Mouse (Mus musculus): ENCODE measurements around the gene Ssbp3. TPM values are rescaled to one million over a fixed set of nuclear protein-coding genes. Genes with fewer than 3 reads are reported as not detected.

Ssbp3 gene
- total and polyA plus RNA-seq, 2 experiments from 2014 or later, result 108 to 155 TPM

DNA sequence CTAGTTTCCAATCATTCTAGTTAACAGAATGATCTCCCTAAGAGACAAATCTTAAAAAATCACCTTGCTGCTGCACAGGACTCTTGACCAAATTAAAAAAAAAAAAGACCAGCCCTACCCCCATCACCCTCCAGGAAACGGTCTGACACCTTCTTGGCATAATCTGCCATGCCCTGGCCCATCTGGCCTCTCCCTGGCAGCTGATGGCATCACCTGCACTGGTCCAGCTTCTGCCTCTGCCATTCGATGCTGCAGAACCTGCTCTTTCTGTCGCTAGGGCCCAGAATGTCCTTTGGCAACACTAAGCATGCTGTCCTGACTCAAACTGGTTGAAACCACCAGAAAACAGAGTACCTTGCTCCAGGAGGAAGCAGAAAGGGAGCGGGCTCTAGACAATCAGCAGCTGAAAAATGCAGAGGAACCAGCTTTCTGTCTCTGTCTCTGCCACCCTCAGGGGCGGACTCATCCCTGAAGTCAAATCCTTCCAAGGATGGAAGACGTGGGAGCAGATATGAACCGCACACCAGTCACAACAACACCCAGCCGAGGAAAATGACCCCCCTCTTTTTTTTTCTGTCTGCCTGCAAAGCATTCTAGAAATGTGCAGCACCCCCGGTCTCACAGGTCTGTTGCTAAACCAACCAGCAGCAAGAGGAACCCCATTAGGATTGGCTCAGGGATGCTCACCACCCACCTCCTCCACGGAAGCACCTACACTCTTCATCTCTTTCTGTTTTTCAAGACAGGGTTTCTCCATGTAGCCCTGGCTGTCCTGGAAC is 24.0 kb upstream of the Ssbp3 start:
- H3K27me3 ChIP-seq (ENCODE audit: insufficient read depth, low read length), result no peaks in the 10 kb centered on the region
- no peak overlapping the region for H3K4me3 ChIP-seq (ENCODE audit: low read length)
- DNase-seq (ENCODE audit: low spot score), result peak; percentile 45
- no peak overlapping the region for H3K4me2 ChIP-seq (ENCODE audit: low read depth, low read length)
- ATAC-seq, result peak; percentile 53
- no peak for TF ChIP-seq CTCF (IDR thresholded peaks at IDR 0.05; ENCODE audit: low read depth)
- WGBS, result 64% methylated on average over 10 of the region's 10 CpGs
- peak overlapping the region; percentile 41 for H3K27ac ChIP-seq
- H3K4me1 ChIP-seq (ENCODE audit: insufficient read depth, low read length), result no peaks in the 10 kb centered on the region
- H3K9me3 ChIP-seq (ENCODE audit: low read length), result no peaks in the 10 kb centered on the region
- no peak overlapping the region for H3K9ac ChIP-seq (replicated peaks; ENCODE audit: low read length)
- H3K36me3 ChIP-seq (ENCODE audit: insufficient read depth, low read length), result no peaks in the 10 kb centered on the region

DNA sequence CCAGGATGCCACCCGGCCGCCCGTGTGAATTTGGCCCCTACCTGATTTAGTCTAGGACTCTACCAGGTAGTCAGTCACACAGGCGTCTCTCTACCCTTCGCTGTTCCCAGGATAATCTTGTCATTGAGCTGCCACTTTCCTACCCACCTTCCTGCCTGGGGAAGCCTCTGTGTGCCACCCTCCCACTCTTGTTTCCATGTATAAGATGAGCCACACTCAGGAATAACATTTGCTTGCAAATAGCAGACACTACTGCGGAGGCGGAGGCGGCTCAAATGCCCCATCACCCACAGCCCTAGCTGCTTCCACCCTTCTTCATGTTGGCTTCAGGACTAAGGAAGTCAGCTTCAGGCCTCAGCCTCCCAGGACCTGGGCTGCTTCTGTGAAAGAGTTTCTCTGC is 14.4 kb upstream of the Ssbp3 start:
- Histone ChIP-seq H3K9me3 (ENCODE audit: low read length) (no peaks in the 10 kb centered on the region), H3K27me3 (ENCODE audit: insufficient read depth, low read length) (no peaks in the 10 kb centered on the region), H3K27ac (no peak overlapping the region), H3K4me2 (ENCODE audit: low read depth, low read length) (no peak overlapping the region), H3K36me3 (ENCODE audit: insufficient read depth, low read length) (no peaks in the 10 kb centered on the region), H3K9ac (replicated peaks; ENCODE audit: low read length) (no peak overlapping the region), H3K4me3 (ENCODE audit: low read length) (no peak overlapping the region), H3K4me1 (ENCODE audit: insufficient read depth, low read length) (0 out of 2 replicates have a peak, but pooled peaks cover 4% of the 10 kb centered on the region)
- TF ChIP-seq CTCF (IDR thresholded peaks at IDR 0.05; ENCODE audit: low read depth), result no peak
- WGBS, result 84% methylated on average over 8 of the region's 8 CpGs
- ATAC-seq, result no peak
- no peak for DNase-seq (ENCODE audit: low spot score)

DNA sequence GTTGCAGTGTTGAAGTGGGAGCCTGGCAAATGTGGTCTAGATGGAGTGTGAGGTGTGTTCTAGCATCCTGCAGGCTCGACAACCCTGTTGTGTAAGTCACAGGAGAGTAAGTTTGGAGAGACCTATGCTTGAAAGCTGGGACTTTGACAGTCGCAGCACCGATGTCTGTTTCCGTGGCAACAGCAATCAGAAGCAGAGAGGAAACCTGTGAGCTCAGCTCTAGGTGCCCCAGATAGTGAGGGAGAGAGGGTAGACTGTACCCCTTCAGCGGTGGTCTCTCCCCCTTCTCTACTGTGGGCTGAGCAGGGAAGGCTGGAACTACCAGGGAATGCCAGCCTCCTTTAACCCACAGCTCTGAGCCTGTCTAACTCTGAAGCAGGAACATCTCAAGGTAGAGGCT is 11.6 kb upstream of the Ssbp3 start:
- Histone ChIP-seq H3K9me3 (ENCODE audit: low read length) (no peaks in the 10 kb centered on the region), H3K36me3 (ENCODE audit: insufficient read depth, low read length) (no peaks in the 10 kb centered on the region), H3K27ac (no peak overlapping the region), H3K9ac (replicated peaks; ENCODE audit: low read length) (no peak overlapping the region), H3K4me3 (ENCODE audit: low read length) (no peak overlapping the region), H3K27me3 (ENCODE audit: insufficient read depth, low read length) (no peaks in the 10 kb centered on the region), H3K4me2 (ENCODE audit: low read depth, low read length) (no peak overlapping the region), H3K4me1 (ENCODE audit: insufficient read depth, low read length) (0 out of 2 replicates have a peak, but pooled peaks cover 4% of the 10 kb centered on the region)
- ATAC-seq (peak; percentile 64; the same call in 1 of the 2 replicates), DNase-seq (ENCODE audit: low spot score) (peak; percentile 58)
- no peak for TF ChIP-seq CTCF (IDR thresholded peaks at IDR 0.05; ENCODE audit: low read depth)
- 37% methylated on average over 5 of the region's 5 CpGs for WGBS

DNA sequence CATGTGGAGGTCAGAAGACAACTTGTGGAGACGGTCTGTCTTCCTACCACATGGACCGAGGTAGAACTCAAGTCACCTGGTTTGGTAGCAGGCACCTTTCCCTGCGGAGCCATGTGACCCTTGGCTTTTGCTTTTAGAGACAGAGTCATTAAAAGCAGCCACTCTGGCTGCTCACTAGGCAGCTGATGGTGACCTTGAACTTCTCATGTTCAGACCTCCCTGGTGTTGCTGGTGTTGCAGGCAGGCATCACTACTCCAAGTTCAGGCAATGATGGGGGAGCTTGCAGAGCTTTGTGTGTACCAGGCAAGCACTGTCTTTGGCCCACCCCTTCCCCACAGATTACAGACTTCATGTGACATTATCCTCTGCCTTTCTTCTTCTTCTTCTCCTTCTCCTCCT is 11.0 kb upstream of the Ssbp3 start:
- H3K27me3 ChIP-seq (ENCODE audit: insufficient read depth, low read length), result no peaks in the 10 kb centered on the region
- DNase-seq (ENCODE audit: low spot score) (no peak), ATAC-seq (no peak)
- 0 out of 2 replicates have a peak, but pooled peaks cover 4% of the 10 kb centered on the region for H3K4me1 ChIP-seq (ENCODE audit: insufficient read depth, low read length)
- H3K9me3 ChIP-seq (ENCODE audit: low read length), result no peaks in the 10 kb centered on the region
- no peak for TF ChIP-seq CTCF (IDR thresholded peaks at IDR 0.05; ENCODE audit: low read depth)
- WGBS, result 89% methylated on average over 3 of the region's 3 CpGs
- H3K9ac ChIP-seq (replicated peaks; ENCODE audit: low read length), result no peak overlapping the region
- no peak overlapping the region for H3K4me2 ChIP-seq (ENCODE audit: low read depth, low read length)
- no peak overlapping the region for H3K4me3 ChIP-seq (ENCODE audit: low read length)
- no peak overlapping the region for H3K27ac ChIP-seq
- no peaks in the 10 kb centered on the region for H3K36me3 ChIP-seq (ENCODE audit: insufficient read depth, low read length)

DNA sequence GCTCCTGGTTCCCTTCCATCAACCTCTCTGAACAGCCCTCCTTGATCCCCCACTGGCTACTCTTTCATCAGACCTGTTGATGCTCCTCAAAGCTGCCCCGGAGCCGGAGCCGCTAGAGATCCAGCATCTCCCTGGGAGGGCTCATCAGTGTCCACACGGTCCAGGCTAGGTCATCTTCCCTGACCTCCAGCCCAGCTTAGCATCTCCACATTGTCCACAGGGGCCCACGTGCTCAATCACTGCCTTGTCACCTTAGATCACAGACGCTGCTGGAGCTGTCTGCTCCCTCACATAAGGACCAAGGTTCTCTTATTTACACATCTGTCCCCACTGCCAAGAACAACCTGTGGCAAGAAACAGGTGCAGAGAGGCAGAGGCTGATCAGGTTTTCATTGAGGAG is 9.8 kb upstream of the Ssbp3 start:
- TF ChIP-seq CTCF (IDR thresholded peaks at IDR 0.05; ENCODE audit: low read depth), result no peak
- Histone ChIP-seq H3K27me3 (ENCODE audit: insufficient read depth, low read length) (no peaks in the 10 kb centered on the region), H3K4me1 (ENCODE audit: insufficient read depth, low read length) (0 out of 2 replicates have a peak, but pooled peaks cover 4% of the 10 kb centered on the region), H3K4me2 (ENCODE audit: low read depth, low read length) (no peak overlapping the region), H3K27ac (no peak overlapping the region), H3K9ac (replicated peaks; ENCODE audit: low read length) (no peak overlapping the region), H3K36me3 (ENCODE audit: insufficient read depth, low read length) (no peaks in the 10 kb centered on the region), H3K9me3 (ENCODE audit: low read length) (no peaks in the 10 kb centered on the region), H3K4me3 (ENCODE audit: low read length) (no peak overlapping the region)
- ATAC-seq, result no peak
- DNase-seq (ENCODE audit: low spot score), result no peak
- 17% methylated on average over 6 of the region's 6 CpGs for WGBS

DNA sequence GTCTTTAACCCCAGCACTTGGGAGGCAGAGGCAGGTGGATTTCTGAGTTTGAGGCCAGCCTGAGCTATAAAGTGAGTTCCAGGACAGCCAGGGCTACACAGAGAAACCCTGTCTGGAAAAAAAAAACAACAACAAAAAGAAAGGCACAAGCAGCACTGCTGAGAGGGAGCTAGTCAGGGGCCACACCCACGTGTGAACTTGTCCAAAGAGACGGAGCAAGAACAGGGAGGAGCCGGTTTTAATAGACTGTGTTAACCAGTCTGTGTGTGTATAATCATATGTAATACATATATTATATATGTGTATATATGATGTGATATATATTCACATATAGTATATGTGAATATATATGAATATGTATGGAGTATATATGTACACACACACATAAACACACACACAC is 8.9 kb upstream of the Ssbp3 start:
- 0 out of 2 replicates have a peak, but pooled peaks cover 4% of the 10 kb centered on the region for H3K4me1 ChIP-seq (ENCODE audit: insufficient read depth, low read length)
- no peak for DNase-seq (ENCODE audit: low spot score)
- TF ChIP-seq CTCF (IDR thresholded peaks at IDR 0.05; ENCODE audit: low read depth), result no peak
- ATAC-seq, result no peak
- H3K9ac ChIP-seq (replicated peaks; ENCODE audit: low read length), result no peak overlapping the region
- no peaks in the 10 kb centered on the region for H3K9me3 ChIP-seq (ENCODE audit: low read length)
- no peak overlapping the region for H3K27ac ChIP-seq
- 78% methylated on average over 3 of the region's 3 CpGs for WGBS
- H3K4me3 ChIP-seq (ENCODE audit: low read length), result no peak overlapping the region
- H3K36me3 ChIP-seq (ENCODE audit: insufficient read depth, low read length), result no peaks in the 10 kb centered on the region
- H3K4me2 ChIP-seq (ENCODE audit: low read depth, low read length), result no peak overlapping the region
- H3K27me3 ChIP-seq (ENCODE audit: insufficient read depth, low read length), result no peaks in the 10 kb centered on the region

DNA sequence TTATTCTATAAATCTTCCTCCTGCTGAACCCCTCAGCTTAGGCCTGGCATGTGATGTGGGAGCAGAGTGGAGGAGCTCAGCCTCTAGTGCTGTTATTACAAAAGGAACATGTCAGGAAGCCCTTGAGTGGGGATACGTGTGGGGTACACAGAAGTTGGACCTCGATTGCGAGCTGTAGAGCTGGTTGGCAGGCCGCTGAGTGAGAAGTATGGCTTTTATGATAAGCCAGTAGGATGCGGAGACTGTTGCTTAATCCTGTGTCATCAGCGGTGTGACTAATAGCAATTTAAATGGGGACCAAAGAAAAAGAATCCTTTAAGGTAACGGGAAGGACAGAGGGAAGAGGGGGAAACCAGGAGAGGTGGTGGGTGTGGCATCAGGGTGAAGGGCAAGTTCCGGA is 8.3 kb upstream of the Ssbp3 start:
- 75% methylated on average over 8 of the region's 8 CpGs for WGBS

More for the DNA sequence above, 8.3 kb upstream of the Ssbp3 start:
- no peaks in the 10 kb centered on the region for H3K27me3 ChIP-seq (ENCODE audit: insufficient read depth, low read length)
- ATAC-seq, result no peak
- TF ChIP-seq CTCF (IDR thresholded peaks at IDR 0.05; ENCODE audit: low read depth), result no peak
- 0 out of 2 replicates have a peak, but pooled peaks cover 4% of the 10 kb centered on the region for H3K4me1 ChIP-seq (ENCODE audit: insufficient read depth, low read length)
- H3K27ac ChIP-seq, result no peak overlapping the region
- no peak for DNase-seq (ENCODE audit: low spot score)
- H3K36me3 ChIP-seq (ENCODE audit: insufficient read depth, low read length), result no peaks in the 10 kb centered on the region
- H3K9me3 ChIP-seq (ENCODE audit: low read length), result no peaks in the 10 kb centered on the region
- H3K9ac ChIP-seq (replicated peaks; ENCODE audit: low read length), result no peak overlapping the region
- no peak overlapping the region for H3K4me3 ChIP-seq (ENCODE audit: low read length)
- H3K4me2 ChIP-seq (ENCODE audit: low read depth, low read length), result no peak overlapping the region

Data from hindbrain, postnatal 0 days (tissue).